Mouse (Mus musculus) liver, adult 2 months (tissue): Measurements from ENCODE around the gene Atox1.

Source experiments
- CTCF ChIP-seq: fragments of 200-500 bp; IDR thresholded peaks from 2 replicates; pipeline ENCODE4 v1.5.1; 2011; ENCODE audit warnings: low read depth, low read length, control low read depth
- POLR2A ChIP-seq: fragments of 200-500 bp; IDR thresholded peaks from 2 replicates; pipeline ENCODE4 v1.6.1; 2011; ENCODE audit warnings: low read length, control low read depth; ENCODE audit not compliant: insufficient read depth; ENCODE audit errors: extremely low read depth

- TF ChIP-seq CTCF (no peak), POLR2A (no peak)
These were observed 60.2 kb downstream of the Atox1 start for GRCm38 (mm10) chr11:55400863-55401262.
